Mouse (Mus musculus): ENCODE results near the gene Chmp6.

GRCm38 (mm10) chr11:119871141-119871540 lies 42.1 kb upstream of the Chmp6 start:
- TF ChIP-seq CTCF (IDR thresholded peaks at IDR 0.05) (no peak), EP300 (IDR thresholded peaks at IDR 0.05; ENCODE audit: insufficient read depth, low read depth, low read length) (no peak), POLR2A (IDR thresholded peaks at IDR 0.05; ENCODE audit: insufficient read depth, low read depth, low read length) (no peak)
